Mouse (Mus musculus) midbrain, embryonic 10.5 days (tissue): ENCODE results near the gene Adgrb3. TPM values are rescaled to one million over a fixed set of nuclear protein-coding genes. Genes with fewer than 3 reads are reported as not detected.
"Not testable (repeated sequence)": the region's sequence is repeated elsewhere in the genome, so short reads cannot be mapped to it uniquely, and the experiment has no call there.

ENCODE experiments used
- DNase-seq: peaks from one replicate; pipeline ENCODE4 v3.0.0-alpha.2; 2017; ENCODE audit warnings: low spot score
- H3K27ac ChIP-seq: fragments of 300-500 bp; sonication (generic); replicated peaks from 2 replicates; pipeline ENCODE4 v1.5.1; 2016; ENCODE audit warnings: mild to moderate bottlenecking
- H3K27me3 ChIP-seq: fragments of 300-500 bp; sonication (generic); 2 replicates; pipeline ENCODE4 v1.6.1; 2016; ENCODE audit warnings: low read depth, mild to moderate bottlenecking; ENCODE audit not compliant: poor library complexity, severe bottlenecking
- H3K36me3 ChIP-seq: fragments of 300-500 bp; sonication (generic); 2 replicates; pipeline ENCODE4 v1.6.1; 2016; ENCODE audit warnings: mild to moderate bottlenecking, moderate library complexity
- H3K4me1 ChIP-seq: fragments of 300-500 bp; sonication (generic); 2 replicates; pipeline ENCODE4 v1.6.1; 2016
- H3K4me3 ChIP-seq: fragments of 300-500 bp; sonication (generic); 2 replicates; pipeline ENCODE4 v1.5.1; 2016; ENCODE audit warnings: mild to moderate bottlenecking, moderate library complexity
- H3K9me3 ChIP-seq: fragments of 300-500 bp; sonication (generic); replicated peaks from 2 replicates; pipeline ENCODE4 v1.6.1; 2016; ENCODE audit warnings: mild to moderate bottlenecking
- WGBS: fragments of 180-500 bp; shearing (Covaris S2); methylation state at CpG from one replicate; pipeline ENCODE4 v1.1.7; 2016; 5-methylcytosine and 5-hydroxymethylcytosine counted together
- polyA plus RNA-seq: library from polyadenylated mRNA; unstranded; fragments of >200 nt; fragmentation: Nextera tagmentation; extraction: Ambion mirVana; gene quantifications from 2 replicates; pipeline ENCODE4 v1.2.1, GENCODE M21; 2016

The Adgrb3 gene
- polyA plus RNA-seq, 1 experiment from 2014 or later = 3.7 TPM

DNA sequence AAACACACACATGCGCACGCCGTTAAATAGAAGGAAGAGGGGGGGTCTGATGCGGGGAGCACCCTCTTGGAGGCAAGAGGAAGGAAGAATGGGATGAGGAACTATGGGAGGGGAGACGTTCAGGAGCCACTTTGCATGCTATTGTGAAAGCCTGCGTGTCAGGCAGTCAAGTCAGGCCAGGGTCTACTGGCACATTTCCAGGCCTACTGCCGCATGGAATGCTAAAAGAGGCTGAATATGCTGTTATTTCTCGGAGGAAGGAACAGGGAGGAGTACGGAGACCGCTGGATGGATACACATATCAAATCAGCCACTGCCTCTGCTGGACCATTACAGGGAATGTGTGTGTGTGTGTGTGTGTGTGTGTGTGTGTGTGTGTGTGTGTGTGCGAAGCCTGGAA lies 355.0 kb downstream of the Adgrb3 start:
- Histone ChIP-seq H3K36me3 (no peaks in the 10 kb centered on the region), H3K27ac (no peak overlapping the region), H3K4me1 (no peaks in the 10 kb centered on the region), H3K27me3 (no peaks in the 10 kb centered on the region), H3K9me3 (no peaks in the 10 kb centered on the region), H3K4me3 (no peak overlapping the region)
- WGBS = 84% methylated on average over 11 of the region's 11 CpGs
- DNase-seq = no peak

GRCm38 (mm10) chr1:25471612-25472011 lies 357.9 kb downstream of the Adgrb3 start:
- not testable (repeated sequence) for H3K4me1 ChIP-seq, H3K27me3 ChIP-seq, H3K36me3 ChIP-seq, H3K9me3 ChIP-seq, H3K4me3 ChIP-seq, H3K27ac ChIP-seq, DNase-seq
- 47% methylated on average over 2 of the region's 2 CpGs for WGBS

GRCm38 (mm10) chr1:25462612-25463011 lies 366.9 kb downstream of the Adgrb3 start:
- H3K4me1 ChIP-seq = peaks cover 5% of the 10 kb centered on the region; the same call in 1 of the 2 replicates
- H3K36me3 ChIP-seq = no peaks in the 10 kb centered on the region
- WGBS = 54% methylated on average over 1 of the region's 1 CpGs
- H3K4me3 ChIP-seq = no peak overlapping the region
- H3K9me3 ChIP-seq = no peaks in the 10 kb centered on the region
- H3K27ac ChIP-seq = no peak overlapping the region
- DNase-seq = no peak
- H3K27me3 ChIP-seq = no peaks in the 10 kb centered on the region

GRCm38 (mm10) chr1:25435506-25435905 lies 394.0 kb downstream of the Adgrb3 start:
- Histone ChIP-seq H3K27me3 (no peaks in the 10 kb centered on the region), H3K36me3 (no peaks in the 10 kb centered on the region), H3K27ac (no peak overlapping the region), H3K4me3 (no peak overlapping the region), H3K9me3 (no peaks in the 10 kb centered on the region), H3K4me1 (no peaks in the 10 kb centered on the region)
- 71% methylated on average over 2 of the region's 2 CpGs for WGBS
- no peak for DNase-seq

DNA sequence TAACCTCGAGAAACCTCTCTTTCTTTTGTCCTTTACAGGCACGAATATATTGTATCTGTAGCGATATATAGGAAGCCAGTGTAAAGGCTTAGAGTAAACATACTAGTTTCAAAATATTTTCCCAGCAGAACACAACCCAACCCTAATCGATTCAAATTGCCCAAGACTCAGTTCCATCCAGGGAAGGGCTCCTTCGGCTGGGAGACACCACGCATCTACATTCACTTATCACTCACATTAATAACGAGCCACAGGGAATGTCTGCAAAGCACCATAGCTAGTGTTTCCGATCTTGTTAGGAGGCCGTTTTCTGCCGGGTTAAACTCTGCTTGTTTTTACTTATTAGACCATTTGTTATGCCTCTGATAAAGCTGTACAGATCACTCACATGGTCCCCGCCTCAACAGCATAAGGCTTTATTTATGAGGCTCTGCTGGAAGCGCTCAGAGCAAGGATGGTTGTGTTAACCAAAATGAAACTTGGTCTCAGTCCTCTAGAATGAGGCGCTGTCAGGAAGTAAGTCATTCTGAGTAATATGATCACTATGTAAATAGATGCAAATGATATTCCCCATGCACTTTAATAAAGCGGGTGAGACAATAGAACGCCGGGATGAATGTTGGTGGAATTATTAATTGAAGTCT lies 399.2 kb downstream of the Adgrb3 start:
- Histone ChIP-seq H3K4me3 (no peak overlapping the region), H3K36me3 (no peaks in the 10 kb centered on the region), H3K27ac (no peak overlapping the region), H3K27me3 (no peaks in the 10 kb centered on the region), H3K9me3 (no peaks in the 10 kb centered on the region), H3K4me1 (no peaks in the 10 kb centered on the region)
- no peak for DNase-seq
- WGBS = 87% methylated on average over 16 of the region's 16 CpGs

DNA sequence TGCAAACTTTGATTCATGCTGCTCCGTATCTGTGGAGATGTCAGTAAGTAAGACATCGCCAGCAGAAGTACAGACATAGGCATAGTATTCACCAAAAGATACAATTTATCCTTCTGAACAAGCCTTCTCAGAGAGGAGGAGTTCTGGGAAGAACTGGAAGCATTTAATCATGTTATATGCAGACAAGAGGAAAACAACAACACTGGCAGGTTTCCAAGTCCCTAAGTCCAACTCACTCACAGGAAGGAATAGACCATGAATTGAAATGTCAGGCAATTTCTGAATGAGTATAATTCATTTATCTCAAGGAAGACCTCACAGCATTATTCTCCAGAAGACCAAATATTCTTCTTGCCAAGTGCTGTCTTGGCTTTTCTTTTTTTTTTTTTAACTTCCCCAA lies 408.8 kb downstream of the Adgrb3 start:
- 97% methylated on average over 2 of the region's 2 CpGs for WGBS
- no peaks in the 10 kb centered on the region for H3K9me3 ChIP-seq
- no peaks in the 10 kb centered on the region for H3K4me1 ChIP-seq
- no peaks in the 10 kb centered on the region for H3K36me3 ChIP-seq
- H3K4me3 ChIP-seq = no peak overlapping the region
- H3K27ac ChIP-seq = no peak overlapping the region
- DNase-seq = no peak
- H3K27me3 ChIP-seq = no peaks in the 10 kb centered on the region

- Histone ChIP-seq H3K4me1 (no peaks in the 10 kb centered on the region), H3K27me3 (no peaks in the 10 kb centered on the region), H3K27ac (no peak overlapping the region), H3K36me3 (no peaks in the 10 kb centered on the region), H3K9me3 (no peaks in the 10 kb centered on the region), H3K4me3 (no peak overlapping the region)
- DNase-seq = no peak
Observed at GRCm38 (mm10) chr1:25419378-25419777, 410.1 kb downstream of the Adgrb3 start.

DNA sequence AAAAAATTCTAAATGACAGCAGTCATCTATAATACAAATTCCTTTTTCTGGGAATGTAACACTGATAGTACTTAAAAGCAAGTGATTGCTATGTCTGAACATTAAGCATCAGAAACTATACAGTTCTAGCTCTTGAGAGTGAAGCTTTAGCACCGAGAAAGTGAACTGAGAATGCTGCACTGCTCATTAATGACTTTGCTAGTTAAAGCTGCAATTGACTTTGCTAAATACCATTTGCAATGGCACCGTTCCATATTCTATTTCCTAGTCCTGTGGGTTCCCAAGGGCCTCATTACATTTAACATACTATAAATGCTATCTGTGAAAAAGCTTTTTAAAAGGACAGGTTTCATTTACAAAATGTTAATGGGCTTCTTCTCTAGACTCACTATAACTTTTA lies 414.4 kb downstream of the Adgrb3 start:
- 88% methylated on average over 2 of the region's 2 CpGs for WGBS
- no peaks in the 10 kb centered on the region for H3K36me3 ChIP-seq
- no peaks in the 10 kb centered on the region for H3K4me1 ChIP-seq
- no peak overlapping the region for H3K27ac ChIP-seq
- no peak for DNase-seq
- H3K27me3 ChIP-seq = no peaks in the 10 kb centered on the region
- H3K4me3 ChIP-seq = no peak overlapping the region
- H3K9me3 ChIP-seq = no peaks in the 10 kb centered on the region

- Histone ChIP-seq H3K4me1 (no peaks in the 10 kb centered on the region), H3K27ac (no peak overlapping the region), H3K9me3 (no peaks in the 10 kb centered on the region), H3K36me3 (no peaks in the 10 kb centered on the region), H3K4me3 (no peak overlapping the region), H3K27me3 (no peaks in the 10 kb centered on the region)
- WGBS = 90% methylated on average over 2 of the region's 2 CpGs
- DNase-seq = no peak
Observed at GRCm38 (mm10) chr1:25364186-25364585, 465.3 kb downstream of the Adgrb3 start.

- Histone ChIP-seq H3K4me1 (no peaks in the 10 kb centered on the region), H3K9me3 (no peaks in the 10 kb centered on the region), H3K4me3 (no peak overlapping the region)
Observed at GRCm38 (mm10) chr1:25358554-25358953, 471.0 kb downstream of the Adgrb3 start.

DNA sequence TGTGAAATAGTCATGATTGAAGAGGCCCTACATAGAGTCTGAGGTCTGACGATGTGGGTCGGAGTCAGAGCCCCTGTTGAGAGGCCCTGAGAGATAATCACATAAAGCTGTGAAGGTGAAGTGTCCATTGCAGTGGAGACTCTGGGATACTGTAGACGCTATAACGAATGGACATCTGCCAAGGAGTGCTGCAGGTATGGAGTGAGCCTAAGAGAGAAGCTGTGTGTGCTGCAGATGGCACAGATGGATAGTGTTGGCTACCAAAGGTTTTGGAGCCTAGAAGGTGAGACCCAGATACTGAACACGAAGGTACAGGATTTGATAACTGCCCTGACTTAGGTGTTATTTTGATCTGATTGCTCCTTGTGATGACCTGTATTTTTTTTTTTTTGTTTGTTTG lies 474.0 kb downstream of the Adgrb3 start:
- WGBS = 94% methylated on average over 5 of the region's 5 CpGs
- Histone ChIP-seq H3K4me1 (no peaks in the 10 kb centered on the region), H3K9me3 (no peaks in the 10 kb centered on the region), H3K27me3 (no peaks in the 10 kb centered on the region), H3K36me3 (no peaks in the 10 kb centered on the region), H3K27ac (no peak overlapping the region), H3K4me3 (no peak overlapping the region)
- DNase-seq = no peak

More at GRCm38 (mm10) chr1:25358554-25358953, 471.0 kb downstream of the Adgrb3 start:
- H3K36me3 ChIP-seq = no peaks in the 10 kb centered on the region
- H3K27me3 ChIP-seq = no peaks in the 10 kb centered on the region
- WGBS = 94% methylated on average over 4 of the region's 4 CpGs
- no peak for DNase-seq
- no peak overlapping the region for H3K27ac ChIP-seq

GRCm38 (mm10) chr1:25344876-25345275 lies 484.6 kb downstream of the Adgrb3 start:
- DNase-seq = no peak
- H3K27me3 ChIP-seq = no peaks in the 10 kb centered on the region

DNA sequence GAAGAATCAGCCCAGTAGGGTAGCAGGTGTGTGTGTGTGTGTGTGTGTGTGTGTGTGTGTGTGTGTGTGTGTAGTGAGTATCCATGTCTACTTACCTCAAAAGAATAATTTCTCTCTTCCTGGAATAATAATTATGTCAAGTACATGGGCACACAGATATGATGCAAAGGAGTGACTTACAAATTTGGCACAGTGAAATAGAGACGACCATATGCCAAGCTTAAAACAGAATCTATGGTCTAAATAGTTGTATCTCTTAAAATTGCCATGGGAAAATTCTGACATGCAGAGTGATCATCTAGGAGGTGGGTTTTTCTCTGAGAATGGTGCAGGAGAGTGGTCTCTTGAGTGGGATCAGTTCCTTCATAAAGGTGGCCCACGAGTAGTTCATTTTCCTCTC lies 504.1 kb downstream of the Adgrb3 start:
- H3K27ac ChIP-seq = no peak overlapping the region
- no peaks in the 10 kb centered on the region for H3K36me3 ChIP-seq
- no peaks in the 10 kb centered on the region for H3K4me1 ChIP-seq
- H3K27me3 ChIP-seq = no peaks in the 10 kb centered on the region
- WGBS = 88% methylated on average over 2 of the region's 2 CpGs
- no peak for DNase-seq
- H3K4me3 ChIP-seq = no peak overlapping the region
- H3K9me3 ChIP-seq = no peaks in the 10 kb centered on the region

More at GRCm38 (mm10) chr1:25344876-25345275, 484.6 kb downstream of the Adgrb3 start:
- H3K9me3 ChIP-seq = 0 out of 2 replicates have a peak, but pooled peaks cover 4% of the 10 kb centered on the region
- no peak overlapping the region for H3K4me3 ChIP-seq
- H3K36me3 ChIP-seq = no peaks in the 10 kb centered on the region
- no peak overlapping the region for H3K27ac ChIP-seq
- no peaks in the 10 kb centered on the region for H3K4me1 ChIP-seq

- no peaks in the 10 kb centered on the region for H3K27me3 ChIP-seq
- no peaks in the 10 kb centered on the region for H3K4me1 ChIP-seq
- H3K27ac ChIP-seq = no peak overlapping the region
- H3K9me3 ChIP-seq = no peaks in the 10 kb centered on the region
- no peak overlapping the region for H3K4me3 ChIP-seq
- no peak for DNase-seq
- H3K36me3 ChIP-seq = no peaks in the 10 kb centered on the region
Observed at GRCm38 (mm10) chr1:25317142-25317541, 512.4 kb downstream of the Adgrb3 start.
